Mouse (Mus musculus) retina, postnatal 1 day (tissue): ENCODE measurements around the gene Fgf15.

Source experiments
- DNase-seq: peaks from one replicate; pipeline ENCODE4 v3.0.0-alpha.2; 2012

Fgf15 gene

DNA sequence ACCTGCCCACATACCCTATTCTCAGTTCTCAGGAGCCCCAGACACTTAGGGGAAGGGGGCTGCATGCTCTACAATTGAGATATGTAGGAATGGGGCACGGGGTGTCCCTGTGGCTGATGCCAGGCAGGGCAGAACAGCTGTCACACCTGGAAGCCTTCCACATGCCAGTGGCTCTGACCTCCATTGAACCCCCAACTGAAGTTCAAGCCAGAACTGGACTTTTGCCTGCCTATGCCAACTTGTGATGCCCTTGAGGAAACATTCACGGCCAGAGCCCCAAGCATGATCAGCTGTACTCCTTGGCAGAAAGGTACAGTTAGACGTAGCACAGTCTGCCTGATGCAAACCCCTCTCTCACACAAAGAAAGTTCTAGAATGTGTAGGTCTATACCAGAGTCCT, 37.0 kb downstream of the Fgf15 start:
- peak; percentile 11 for DNase-seq

DNA sequence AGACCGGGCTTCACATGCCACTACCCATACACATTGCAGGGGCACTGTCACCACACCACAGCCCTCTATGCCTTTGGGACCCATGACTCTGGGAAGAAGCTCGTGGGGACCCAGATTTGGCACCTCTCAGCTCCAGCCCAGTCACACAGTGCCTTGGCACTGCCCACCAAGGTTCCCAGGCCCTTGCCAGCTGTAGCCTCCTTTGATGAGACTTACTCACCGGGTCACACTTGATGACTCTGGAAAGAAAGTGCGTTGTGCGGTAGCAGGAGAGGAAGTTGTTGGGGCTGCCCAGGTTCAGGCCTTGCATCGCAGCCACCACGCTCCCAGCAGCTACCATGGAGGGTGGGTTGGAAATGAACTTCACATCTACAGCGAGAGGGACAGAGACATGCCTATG, 37.5 kb downstream of the Fgf15 start:
- peak; percentile 17 for DNase-seq

DNA sequence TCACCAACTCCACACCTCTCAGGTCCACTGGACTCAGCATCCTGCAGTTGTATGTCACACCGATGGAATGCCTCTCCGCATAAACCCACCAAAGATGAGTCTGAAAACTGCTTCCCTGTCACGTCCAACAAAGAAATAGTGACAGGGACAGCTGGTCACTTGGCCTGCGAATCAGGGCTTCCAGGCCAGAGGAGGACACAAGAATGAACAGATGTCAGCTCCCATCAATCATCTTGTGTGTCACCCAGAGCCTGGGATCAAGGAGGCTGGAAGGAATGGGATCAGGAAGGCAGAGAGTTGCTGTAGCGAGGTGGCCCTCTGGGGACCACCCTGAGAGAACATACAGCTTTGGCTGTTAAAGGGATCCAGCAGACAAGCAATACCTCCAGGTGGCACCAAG, 38.6 kb downstream of the Fgf15 start:
- peak; percentile 71 for DNase-seq

DNA sequence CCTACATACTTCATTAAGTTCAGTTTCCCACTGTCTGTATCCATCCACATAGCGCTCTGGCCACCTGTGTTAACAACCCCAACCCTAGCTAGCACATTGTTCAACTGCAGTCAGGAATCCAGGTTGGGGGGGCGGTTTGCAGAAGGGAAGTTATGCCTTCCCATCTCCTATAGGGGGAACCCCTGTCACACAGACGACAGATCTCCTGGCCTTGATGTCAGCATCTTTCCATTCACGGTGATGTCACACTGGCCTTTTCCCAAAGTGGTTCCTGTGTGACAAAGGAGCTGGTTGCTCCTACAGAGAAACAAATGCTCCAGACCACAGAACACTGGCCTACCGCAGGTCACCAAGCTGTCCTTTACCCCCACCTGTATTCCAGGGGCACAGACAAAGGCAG, 39.2 kb downstream of the Fgf15 start:
- DNase-seq = peak; percentile 81

DNA sequence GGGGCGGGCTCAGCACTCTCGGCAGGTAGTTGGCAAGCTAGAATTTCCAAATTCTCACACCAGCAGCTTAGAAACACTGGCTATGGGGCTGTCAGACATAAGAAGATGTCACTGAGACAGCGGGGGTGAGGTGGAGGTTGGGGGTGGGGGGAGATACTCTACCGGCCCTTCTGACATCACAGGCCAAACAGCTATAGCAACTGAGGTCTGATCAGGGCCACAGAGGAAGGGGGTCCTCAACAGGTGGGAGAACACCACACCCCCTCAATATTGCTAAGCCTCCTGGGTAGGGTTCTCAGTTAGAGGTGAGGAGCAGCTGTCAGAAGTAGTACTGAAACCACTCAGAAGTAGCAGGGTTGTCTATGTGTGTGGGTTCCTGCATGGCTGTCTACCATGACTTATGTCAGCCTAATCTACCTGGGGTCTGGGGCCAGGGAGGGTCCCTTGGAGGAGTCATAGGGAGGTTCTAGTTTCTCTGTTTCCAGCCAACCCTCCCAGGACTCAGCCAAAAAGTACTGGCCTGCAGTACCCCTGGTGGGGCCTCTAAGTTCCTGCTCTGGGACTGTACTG, 40.1 kb downstream of the Fgf15 start:
- peak; percentile 7 for DNase-seq

DNA sequence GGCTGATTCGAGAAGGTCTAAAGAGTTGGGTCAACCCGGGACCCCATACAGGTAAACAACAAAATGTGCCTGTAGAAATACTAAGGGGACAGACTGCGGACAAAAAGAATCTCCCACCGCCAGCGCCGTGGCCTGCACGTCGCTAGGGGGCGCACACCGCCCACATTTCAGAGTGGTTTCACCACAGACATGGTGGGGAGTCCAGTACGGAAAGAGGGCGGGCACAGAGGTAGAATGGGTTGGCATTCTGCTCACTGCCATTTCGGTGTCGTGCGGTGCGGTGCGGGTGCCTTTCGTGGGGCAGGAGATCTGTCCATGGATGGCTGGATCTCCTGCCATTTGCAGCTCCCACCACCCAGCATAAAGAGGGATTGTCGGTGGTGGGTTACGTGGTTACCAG, 41.2 kb downstream of the Fgf15 start:
- DNase-seq = peak; percentile 91

DNA sequence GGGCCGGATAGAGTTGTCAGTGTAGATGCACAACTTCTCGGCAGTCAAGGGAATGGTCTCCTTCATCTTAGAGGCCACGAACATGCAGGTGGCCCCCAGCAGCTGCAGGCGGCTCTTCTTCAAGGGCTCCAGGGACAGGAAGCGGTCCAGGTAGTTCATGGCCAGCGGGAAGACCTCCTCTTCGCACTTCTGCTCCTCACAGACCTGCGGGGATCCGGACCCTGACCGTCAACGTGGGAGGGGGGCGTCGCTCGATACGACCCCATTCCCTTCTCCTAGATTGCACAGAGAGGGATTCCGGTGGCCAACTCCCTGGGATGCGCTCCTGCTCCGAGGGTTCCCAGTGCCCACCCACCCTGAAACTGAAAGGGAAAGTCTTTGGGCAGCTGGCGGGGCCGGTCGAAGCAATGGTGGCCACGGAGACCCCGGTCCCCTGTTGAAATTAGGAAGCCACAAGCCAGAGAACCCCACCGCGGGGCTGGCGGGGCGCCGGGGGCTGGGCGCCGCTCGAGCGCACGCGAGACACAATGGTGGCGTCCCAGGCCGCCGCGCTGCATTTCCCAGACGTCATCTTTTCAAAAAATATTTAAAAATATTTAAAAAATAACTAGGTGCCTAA, 41.7 kb downstream of the Fgf15 start:
- DNase-seq = no peak

DNA sequence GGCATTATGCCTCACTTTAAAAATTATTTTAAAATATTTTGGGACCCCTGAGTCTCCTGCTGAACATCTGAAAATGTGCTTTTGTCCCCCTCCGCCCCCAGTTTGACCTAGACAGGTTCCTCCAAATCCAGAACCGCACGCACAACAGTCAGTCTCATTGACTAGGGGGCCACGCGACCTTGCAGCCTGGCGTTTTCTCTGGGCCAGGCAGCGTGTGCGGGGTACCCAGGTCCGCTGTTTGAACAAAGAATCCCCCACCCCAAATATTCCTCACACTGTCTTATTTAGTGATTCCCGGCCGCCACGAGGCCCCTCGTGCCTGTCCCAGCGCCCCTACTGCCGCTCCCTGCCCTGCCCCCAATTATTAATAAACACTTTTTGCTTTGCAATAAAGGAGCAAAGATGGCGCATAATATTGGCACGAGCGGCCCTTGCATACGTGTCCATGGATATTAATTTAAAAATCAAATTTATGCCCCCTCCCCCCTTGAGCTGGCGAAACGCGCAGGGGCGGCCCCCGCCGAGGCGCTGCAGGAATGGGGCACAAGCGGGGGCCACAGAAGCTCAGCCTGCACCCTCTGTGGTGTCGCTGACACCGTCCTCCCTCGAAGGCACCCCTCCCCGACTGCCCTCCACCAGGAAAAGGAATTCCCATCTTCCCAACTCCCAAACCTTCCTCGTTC, 42.5 kb downstream of the Fgf15 start:
- peak; percentile 40 for DNase-seq

DNA sequence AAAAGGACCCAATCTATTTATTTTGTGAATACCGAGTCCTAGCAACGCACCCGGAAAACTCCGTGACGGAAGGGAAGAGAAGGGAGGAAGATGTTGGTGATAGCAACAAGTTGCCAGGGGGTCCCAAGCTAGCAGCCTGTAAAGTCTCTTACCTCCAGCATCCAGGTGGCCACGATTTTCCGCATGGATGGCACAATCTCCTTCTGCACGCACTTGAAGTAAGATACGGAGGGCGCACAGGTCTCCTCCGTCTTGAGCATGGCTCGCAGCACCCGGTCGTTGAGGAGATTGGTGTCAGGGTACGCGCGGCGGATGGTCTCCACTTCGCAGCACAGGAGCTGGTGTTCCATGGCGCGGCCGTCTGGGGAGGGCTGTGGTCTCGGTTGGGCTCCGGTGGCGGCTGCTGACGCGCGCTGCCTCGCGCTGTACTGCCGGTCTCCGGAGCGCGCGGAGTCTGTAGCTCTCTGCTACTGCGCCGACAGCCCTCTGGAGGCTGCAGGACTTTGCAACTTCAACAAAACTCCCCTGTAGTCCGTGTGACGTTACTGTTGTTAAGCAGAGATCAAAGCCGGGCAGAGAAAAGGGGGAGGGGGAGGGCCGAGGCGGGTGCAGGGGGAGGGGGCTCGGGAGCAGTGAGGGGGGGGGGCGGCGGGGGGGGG, 43.1 kb downstream of the Fgf15 start, which contains the start of gene Ccnd1:
Gene Ccnd1 (minus strand): TSS at position 582 of the 659 bp plus-strand sequence.
- peak; percentile 96 for DNase-seq

DNA sequence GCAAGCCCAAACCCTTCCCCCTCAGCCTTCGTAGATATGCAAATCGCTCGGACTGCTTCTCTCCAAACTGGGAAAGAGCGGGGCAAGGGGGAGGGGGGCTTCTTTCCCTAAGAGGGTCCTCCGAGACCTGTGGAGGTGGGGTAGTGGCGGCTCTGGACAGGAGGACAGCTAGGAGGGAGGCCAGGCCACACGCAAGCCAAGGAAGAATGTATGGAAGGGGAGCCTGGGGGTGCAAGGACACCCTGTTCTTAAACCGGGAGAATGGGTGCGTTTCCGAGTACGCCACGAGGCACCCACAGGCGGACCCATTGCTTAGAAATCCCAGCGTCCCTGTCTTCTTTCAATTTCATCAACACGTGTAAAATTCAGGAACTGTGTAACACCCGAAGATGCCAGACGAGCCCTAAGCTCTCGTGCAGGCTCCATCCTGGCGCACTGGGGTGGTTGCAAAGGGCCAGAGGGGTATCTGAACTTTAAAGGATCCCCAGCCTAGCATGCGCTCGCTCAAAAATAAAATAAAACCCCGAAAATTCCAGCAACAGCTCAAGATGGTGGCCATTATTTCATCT, 43.8 kb downstream of the Fgf15 start:
- no peak for DNase-seq

DNA sequence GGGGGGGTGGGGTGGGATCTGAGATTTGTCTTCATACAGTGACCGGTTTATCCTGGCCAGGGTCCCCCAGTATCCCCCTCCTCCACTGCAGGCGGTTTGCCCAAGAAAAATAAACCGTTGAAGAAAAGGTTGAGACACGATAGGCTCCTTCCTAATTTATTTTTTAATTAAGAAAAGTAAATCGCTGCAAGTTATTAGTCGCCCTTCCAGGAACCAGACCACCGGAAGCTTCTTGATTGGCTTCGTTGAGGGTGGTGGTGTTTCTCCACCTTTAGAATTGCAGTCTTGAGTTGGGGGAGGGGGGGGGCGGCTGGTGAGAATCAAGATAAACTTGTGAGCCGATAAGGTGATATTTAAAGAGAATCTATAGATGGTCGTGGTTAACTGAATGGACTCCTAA, 44.3 kb downstream of the Fgf15 start:
- DNase-seq = no peak

DNA sequence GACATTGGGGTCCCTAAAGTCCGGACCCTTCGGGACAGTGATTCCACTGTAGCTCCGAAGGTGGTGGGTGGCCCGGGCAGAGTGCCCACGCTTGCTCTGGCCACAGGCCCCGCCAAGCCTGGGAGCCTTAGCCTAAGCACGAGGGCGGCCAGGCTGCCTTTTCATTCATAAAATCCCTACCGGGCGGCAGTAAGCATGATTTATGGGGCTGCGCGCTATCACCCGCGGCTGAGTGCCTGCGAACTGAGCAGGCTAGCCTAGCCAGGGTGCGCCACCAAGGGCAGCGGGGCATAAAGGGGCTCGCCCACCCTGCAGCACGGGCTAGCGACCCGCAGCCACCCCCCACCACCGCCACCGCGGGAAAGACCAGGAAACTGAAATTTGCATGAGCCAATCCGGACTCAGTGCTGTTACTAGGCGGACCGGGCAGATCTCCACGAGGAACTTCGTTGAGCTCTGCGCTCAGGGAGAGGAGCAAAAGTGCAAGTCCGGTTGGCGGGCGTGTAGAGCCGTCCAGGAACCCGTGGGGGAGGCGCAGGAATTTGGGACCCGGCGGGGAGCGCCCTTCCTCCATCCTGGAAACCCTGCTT, 45.0 kb downstream of the Fgf15 start:
- DNase-seq = peak; percentile 98

DNA sequence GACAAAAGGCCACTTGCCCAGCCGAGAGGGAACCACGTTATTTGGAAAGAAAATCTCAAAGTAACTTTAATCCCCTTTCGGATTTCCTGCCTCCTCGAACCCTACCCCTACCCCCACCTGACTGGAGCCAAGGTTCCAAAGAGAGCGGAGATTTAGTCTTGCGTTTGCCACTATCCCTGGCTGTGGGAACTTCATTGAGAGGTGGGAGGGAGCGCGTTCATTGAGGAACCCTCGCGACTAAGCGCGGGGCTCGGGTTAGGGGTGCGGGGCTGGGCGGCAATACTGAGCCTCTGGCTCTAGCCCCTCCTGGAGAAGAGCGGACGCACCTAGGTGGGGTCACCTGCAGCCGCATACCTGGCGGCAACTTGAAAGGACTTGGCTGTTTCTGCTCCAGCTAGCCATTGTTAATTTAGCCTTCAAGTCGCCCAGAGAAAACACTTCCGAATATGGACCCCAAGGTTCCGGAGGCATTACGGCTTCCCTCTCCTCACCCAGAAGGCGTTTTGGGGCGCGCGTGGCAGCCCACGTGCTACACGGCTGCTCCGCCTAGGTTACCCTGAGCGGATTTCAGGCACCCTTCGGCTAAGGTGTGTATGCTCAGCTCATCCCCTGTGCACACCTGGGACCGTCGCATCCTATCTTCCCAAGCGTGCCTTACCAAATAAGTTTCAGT, 45.9 kb downstream of the Fgf15 start:
- peak; percentile 75 for DNase-seq

DNA sequence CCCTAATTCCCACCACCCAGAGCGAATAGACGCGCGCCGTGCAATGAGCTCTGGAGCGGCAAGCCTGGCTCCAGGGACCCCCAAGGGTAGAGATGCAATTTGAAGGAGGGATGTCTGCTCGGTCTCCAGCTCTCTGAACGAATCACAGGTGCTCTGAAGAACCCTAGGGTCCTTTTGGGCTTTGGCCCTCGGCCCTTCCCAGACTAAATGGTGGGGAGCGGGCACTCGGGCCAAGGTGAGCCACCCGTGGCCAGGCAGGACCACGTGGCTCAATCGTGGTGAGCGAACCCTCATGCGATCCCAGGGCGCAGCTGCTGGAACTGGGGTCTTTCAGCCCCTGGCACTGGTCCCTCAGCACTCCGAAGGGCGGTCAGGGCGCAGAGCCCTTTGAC, 46.4 kb downstream of the Fgf15 start:
- no peak for DNase-seq

DNA sequence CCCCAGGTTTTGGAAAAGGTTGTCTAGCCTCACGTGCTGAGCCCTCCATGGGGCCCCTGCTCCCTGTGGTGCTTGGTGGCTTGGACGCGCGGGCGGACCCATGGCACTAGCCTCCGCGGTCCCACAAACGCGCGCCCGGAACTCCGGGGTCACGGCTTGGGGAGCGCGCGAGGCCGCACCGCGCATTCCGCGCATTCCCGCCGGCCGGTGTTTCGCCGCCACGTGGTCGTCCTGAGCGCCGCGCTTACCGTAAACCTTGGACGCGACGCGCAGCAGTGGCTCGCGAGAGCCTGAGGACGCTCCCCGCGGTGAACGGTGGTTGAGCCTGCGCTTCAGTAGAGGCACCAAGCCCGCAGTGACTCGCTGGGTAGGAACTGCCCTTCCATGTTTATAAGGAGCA, 46.9 kb downstream of the Fgf15 start:
- peak; percentile 93 for DNase-seq
